Mouse (Mus musculus) kidney, postnatal 0 days (tissue): ENCODE measurements around the gene Rfwd3. TPM values are rescaled to one million over a fixed set of nuclear protein-coding genes. Genes with fewer than 3 reads are reported as not detected.
A peak's percentile ranks its signal among the peaks of the same experiment; 100 is the strongest.

ENCODE experiments used
- ATAC-seq: fragments of 200-750 bp; cut with Nextera tagmentation; replicated peaks from 2 replicates; pipeline ENCODE4 v1.8.0; 2017; ENCODE audit warnings: low read depth, moderate number of reproducible peaks, moderate TSS enrichment, moderate library complexity; ENCODE audit not compliant: low FRiP score
- DNase-seq: peaks from one replicate; pipeline ENCODE4 v3.0.0-alpha.2; 2016; ENCODE audit warnings: low spot score
- H3K27ac ChIP-seq: fragments of 300-500 bp; sonication (generic); 2 replicates; pipeline ENCODE4 v1.5.1; 2014; ENCODE audit warnings: mild to moderate bottlenecking
- H3K27me3 ChIP-seq: fragments of 300-500 bp; sonication (generic); 2 replicates; pipeline ENCODE4 v1.6.1; 2014; ENCODE audit warnings: low read length, mixed read lengths; ENCODE audit not compliant: insufficient read depth
- H3K36me3 ChIP-seq: fragments of 300-500 bp; sonication (generic); 2 replicates; pipeline ENCODE4 v1.6.1; 2014; ENCODE audit warnings: low read length, mixed read lengths; ENCODE audit not compliant: insufficient read depth
- H3K4me1 ChIP-seq: fragments of 300-500 bp; sonication (generic); replicated peaks from 2 replicates; pipeline ENCODE4 v1.6.1; 2014; ENCODE audit warnings: antibody characterized with exemption, low read length, mixed read lengths; ENCODE audit not compliant: insufficient read depth
- H3K4me2 ChIP-seq: fragments of 300-500 bp; sonication (generic); 2 replicates; pipeline ENCODE4 v1.6.1; 2014; ENCODE audit warnings: mild to moderate bottlenecking, low read length, moderate library complexity, mixed read lengths
- H3K4me3 ChIP-seq: fragments of 300-500 bp; sonication (generic); replicated peaks from 2 replicates; pipeline ENCODE4 v1.5.1; 2014; ENCODE audit warnings: low read depth, low read length
- H3K9ac ChIP-seq: fragments of 300-500 bp; sonication (generic); 2 replicates; pipeline ENCODE4 v1.6.1; 2014; ENCODE audit warnings: low read depth, low read length
- H3K9me3 ChIP-seq: fragments of 300-500 bp; sonication (generic); replicated peaks from 2 replicates; pipeline ENCODE4 v1.6.1; 2016; ENCODE audit warnings: low read length, inconsistent platforms, mixed read lengths
- CTCF ChIP-seq: IDR thresholded peaks from 2 replicates; pipeline ENCODE4 v1.5.1; 2016; ENCODE audit warnings: antibody characterized with exemption, low read depth, mild to moderate bottlenecking, moderate library complexity
- WGBS: fragments of 180-500 bp; shearing (Covaris S2); extraction: QIAGEN DNeasy Blood & Tissue Kit; methylation state at CpG from one replicate; pipeline ENCODE4 v1.1.7; 2014; 5-methylcytosine and 5-hydroxymethylcytosine counted together
- polyA plus RNA-seq: library from polyadenylated mRNA; unstranded; fragments of >200 nt; fragmentation: Nextera tagmentation; extraction: Ambion mirVana; gene quantifications from 2 replicates; pipeline ENCODE4 v1.2.1, GENCODE M21; 2015

Rfwd3 gene
- polyA plus RNA-seq: 24.7 and 30.9 TPM in 2 replicates

DNA sequence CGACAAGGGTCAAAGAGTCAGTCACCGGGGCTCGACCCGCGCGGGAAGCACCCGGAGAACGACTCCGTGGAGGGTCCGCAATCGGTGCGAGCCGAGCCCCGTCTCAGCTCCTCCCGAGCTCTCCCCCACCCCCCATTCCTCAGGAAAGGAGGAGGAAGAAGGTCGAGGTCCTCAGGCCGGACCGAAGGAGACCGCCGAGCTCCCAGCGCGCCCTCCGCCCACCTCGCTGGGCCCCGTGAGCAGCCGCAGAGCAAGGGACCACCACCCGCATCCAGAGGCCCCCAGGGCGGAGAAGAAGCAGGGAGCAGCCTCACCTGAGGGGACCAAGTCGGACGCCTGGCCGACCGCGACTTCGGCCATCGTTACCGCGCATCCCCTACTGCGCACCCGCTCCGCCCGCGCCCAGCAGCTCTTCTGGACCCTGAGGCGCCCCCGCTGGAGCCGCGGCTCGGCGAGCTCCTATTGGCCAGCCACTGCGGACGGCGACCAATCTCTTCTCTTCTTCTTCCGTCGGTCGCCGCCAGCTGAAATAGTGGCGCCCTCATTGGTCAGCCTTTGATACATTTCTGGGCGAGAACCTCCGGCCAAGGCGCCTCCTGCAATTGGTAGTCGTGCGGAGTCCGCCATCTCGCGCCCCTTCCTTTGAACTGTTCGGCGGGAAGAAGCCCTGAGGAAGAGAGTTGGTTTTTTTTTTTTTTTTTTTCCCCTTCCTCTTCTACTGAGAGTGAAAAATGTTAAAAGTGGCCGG is at the start of gene Rfwd3:
Rfwd3 (minus strand) TSS at position 402 of the 748 bp plus-strand sequence.
- peak within 1 kb of the TSS; percentile 68 for H3K4me2 ChIP-seq
- ATAC-seq: peak; percentile 99
- TF ChIP-seq CTCF: peak; percentile 55
- H3K9me3 ChIP-seq: no peaks in the 10 kb centered on the region
- H3K36me3 ChIP-seq: 0 out of 2 replicates have a peak, but pooled peaks cover 11% of the 10 kb centered on the region
- H3K4me3 ChIP-seq: peak within 1 kb of the TSS; percentile 93
- H3K27me3 ChIP-seq: no peaks in the 10 kb centered on the region
- no peaks in the 10 kb centered on the region for H3K4me1 ChIP-seq
- under 1% methylated on average over 65 of the region's 67 CpGs for WGBS
- peak within 1 kb of the TSS; percentile 89 for H3K9ac ChIP-seq
- DNase-seq: peak; percentile 99
- peak within 1 kb of the TSS; percentile 93 for H3K27ac ChIP-seq

DNA sequence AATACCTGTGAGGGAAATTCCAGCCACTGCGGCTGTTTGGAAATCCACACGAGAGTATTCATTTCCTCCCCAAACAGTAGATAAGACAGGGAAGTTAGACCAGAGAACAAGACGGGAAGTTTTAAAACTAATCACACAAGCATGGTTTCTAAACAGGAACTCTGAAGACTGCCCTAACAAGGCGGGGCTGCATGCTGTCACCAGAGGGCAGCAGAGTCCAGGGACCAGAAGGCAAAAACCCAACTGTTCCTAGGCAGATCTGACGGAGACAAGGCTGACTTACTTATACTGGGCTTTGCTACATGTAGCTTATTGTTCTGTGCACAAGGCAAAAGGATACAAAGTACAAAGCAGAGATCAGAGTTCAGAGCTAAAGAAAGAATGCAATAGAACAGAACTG is 43.2 kb upstream of the Rfwd3 start:
- Histone ChIP-seq H3K9ac (no peak overlapping the region), H3K4me1 (no peaks in the 10 kb centered on the region), H3K4me2 (no peak overlapping the region), H3K27me3 (no peaks in the 10 kb centered on the region), H3K4me3 (no peak overlapping the region), H3K27ac (no peak overlapping the region), H3K9me3 (no peaks in the 10 kb centered on the region), H3K36me3 (no peaks in the 10 kb centered on the region)
- 11% methylated on average over 5 of the region's 5 CpGs for WGBS
- DNase-seq (peak; percentile 93), ATAC-seq (peak; percentile 75)
- TF ChIP-seq CTCF: peak; percentile 96

DNA sequence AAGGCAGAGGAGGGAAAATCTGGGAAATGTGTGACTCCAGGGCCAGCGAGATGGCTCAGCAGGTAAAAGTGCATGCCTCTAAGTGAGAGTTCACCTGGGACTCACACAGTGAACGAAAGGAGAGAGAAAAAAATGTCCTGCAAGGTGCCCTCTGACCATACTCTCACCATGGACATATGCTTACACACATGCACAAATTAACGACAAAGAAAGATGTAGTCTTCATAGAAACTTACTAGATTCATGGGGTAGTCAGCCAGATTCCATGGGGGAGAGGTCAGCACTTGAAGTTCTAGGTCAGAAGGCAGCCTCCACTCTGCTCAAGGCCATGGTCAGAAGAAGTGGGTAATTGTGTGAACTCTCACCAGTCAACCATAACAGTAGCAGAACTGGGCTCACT is 40.2 kb upstream of the Rfwd3 start:
- Histone ChIP-seq H3K4me1 (0 out of 2 replicates have a peak, but pooled peaks cover 4% of the 10 kb centered on the region), H3K4me2 (no peak overlapping the region), H3K27ac (no peak overlapping the region), H3K9ac (no peak overlapping the region), H3K27me3 (no peaks in the 10 kb centered on the region), H3K4me3 (no peak overlapping the region), H3K36me3 (no peaks in the 10 kb centered on the region), H3K9me3 (no peaks in the 10 kb centered on the region)
- DNase-seq (no peak), ATAC-seq (no peak)
- WGBS: 68% methylated on average over 3 of the region's 3 CpGs
- TF ChIP-seq CTCF: no peak

DNA sequence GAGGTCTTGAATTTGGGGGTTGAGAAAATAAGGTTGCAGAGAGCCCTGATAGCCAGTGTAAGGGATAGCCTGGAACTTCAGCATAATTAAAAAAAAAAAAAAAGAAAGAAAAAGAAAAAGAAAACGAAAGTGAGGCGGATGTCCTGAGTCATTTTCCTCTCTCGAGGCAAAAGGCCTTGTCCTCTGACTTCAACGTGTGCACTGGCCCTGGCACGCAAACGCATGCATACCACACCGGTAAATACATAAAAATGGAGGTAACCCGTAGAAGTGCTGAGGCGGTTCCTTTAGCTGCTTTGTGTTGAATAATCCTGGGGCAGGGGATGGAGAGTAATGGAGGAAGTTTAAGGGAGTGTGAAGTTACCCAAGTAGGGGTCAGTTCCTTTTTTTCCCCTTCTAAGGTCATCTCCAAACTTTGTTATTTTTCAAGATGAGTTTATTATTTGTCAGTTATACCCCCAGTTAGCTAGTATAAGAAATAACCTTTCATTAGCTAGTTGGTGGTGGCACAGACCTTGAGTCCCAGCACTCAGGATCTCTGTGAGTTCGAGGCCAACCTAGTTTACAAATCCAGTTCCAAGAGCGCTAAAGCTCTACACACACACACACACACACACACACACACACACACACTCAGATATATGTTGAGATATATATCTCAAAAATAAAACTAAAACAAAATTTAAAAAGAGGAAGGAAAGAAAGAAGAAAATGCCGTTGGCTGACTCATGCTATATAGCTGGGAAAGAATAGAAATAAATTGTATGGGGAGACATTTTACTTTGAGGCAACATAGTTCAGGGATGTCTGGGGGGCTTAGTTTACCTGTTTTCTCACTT is 38.6 kb upstream of the Rfwd3 start:
- H3K4me3 ChIP-seq: peak overlapping the region; percentile 46
- no peak for TF ChIP-seq CTCF
- 0 out of 2 replicates have a peak, but pooled peaks cover 4% of the 10 kb centered on the region for H3K4me1 ChIP-seq
- WGBS: 36% methylated on average over 12 of the region's 12 CpGs
- no peaks in the 10 kb centered on the region for H3K9me3 ChIP-seq
- no peaks in the 10 kb centered on the region for H3K36me3 ChIP-seq
- peak overlapping the region; percentile 92 for H3K4me2 ChIP-seq
- no peak for DNase-seq
- no peak for ATAC-seq
- H3K27me3 ChIP-seq: no peaks in the 10 kb centered on the region
- no peak overlapping the region for H3K27ac ChIP-seq
- peak overlapping the region; percentile 53 for H3K9ac ChIP-seq

DNA sequence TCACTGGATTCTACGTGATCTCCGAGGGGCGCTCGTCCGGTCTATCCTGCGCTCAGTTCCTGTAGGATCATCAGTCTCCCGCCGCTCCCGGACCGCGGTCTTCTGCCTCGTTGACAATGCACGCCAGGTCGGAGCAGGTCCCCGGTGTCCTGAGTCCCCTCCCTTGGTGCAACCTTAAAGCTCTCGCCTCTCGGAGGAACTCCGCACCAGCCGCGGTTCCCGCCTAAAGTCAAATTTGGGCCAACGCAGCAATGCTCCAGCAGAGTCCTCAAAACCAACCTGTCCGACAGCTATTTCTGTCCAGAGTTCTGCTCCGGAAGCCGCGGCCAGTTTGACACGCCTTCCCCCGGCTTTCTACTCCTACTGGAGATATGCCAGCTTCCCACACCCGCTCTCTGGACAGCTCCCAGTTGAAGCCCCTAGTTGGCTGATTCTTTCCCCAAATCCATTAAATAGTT is 37.9 kb upstream of the Rfwd3 start, which contains the start of gene Mlkl:
Mlkl (minus strand) TSS at position 288 of the 458 bp plus-strand sequence.
- H3K9ac ChIP-seq: peak within 1 kb of the TSS; percentile 53
- DNase-seq (peak; percentile 85), ATAC-seq (no peak)
- no peak within 1 kb of the TSS for H3K27ac ChIP-seq
- H3K4me2 ChIP-seq: peak within 1 kb of the TSS; percentile 92
- WGBS: under 1% methylated on average over 29 of the region's 29 CpGs
- H3K27me3 ChIP-seq: no peaks in the 10 kb centered on the region
- peak within 1 kb of the TSS; percentile 46 for H3K4me3 ChIP-seq
- H3K36me3 ChIP-seq: no peaks in the 10 kb centered on the region
- H3K9me3 ChIP-seq: no peaks in the 10 kb centered on the region
- H3K4me1 ChIP-seq: 0 out of 2 replicates have a peak, but pooled peaks cover 4% of the 10 kb centered on the region
- TF ChIP-seq CTCF: no peak

DNA sequence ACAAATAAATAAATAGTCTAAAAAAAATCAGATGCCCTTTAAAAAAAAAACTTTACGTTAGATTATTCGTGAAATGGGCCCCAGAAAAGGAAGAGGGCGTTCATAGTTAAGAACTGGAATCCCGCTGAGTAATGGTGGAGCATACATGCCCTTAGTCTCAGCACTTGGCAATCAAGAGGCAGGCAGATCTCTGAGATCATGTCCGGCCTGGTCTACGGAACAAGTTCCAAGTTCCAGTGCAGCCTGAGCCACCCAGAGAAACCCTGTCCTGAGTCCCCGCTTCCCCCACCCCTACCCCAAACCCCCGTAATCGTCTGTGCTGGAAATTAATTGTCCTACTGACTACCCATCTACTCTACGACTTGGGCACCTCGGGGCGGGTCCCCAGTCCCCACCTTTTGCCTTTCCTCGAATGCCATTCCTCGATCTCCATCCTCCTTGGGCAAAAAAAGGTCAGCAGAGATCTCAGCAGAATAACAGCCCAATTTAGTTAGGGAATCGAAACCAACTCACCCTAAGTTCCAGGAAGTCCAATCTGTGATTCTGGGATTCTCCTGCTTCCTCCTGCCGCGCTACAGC is 37.4 kb upstream of the Rfwd3 start:
- DNase-seq: peak; percentile 51

More for the DNA sequence above, 37.4 kb upstream of the Rfwd3 start:
- Histone ChIP-seq H3K4me3 (peak overlapping the region; percentile 46), H3K36me3 (no peaks in the 10 kb centered on the region), H3K27ac (no peak overlapping the region), H3K4me1 (0 out of 2 replicates have a peak, but pooled peaks cover 4% of the 10 kb centered on the region), H3K9ac (peak overlapping the region; percentile 53), H3K4me2 (peak overlapping the region; percentile 92), H3K27me3 (no peaks in the 10 kb centered on the region), H3K9me3 (no peaks in the 10 kb centered on the region)
- TF ChIP-seq CTCF: no peak
- 26% methylated on average over 17 of the region's 17 CpGs for WGBS
- no peak for ATAC-seq
